Mouse (Mus musculus) spleen, embryonic (tissue): Measurements from ENCODE around the gene Vwa7.
"Not testable (repeated sequence)": the region's sequence is repeated elsewhere in the genome, so short reads cannot be mapped to it uniquely, and the experiment has no call there.

ENCODE experiments used
- CTCF ChIA-PET: fragments of 350-600 bp; sonication (Branson Sonifier 250); formaldehyde crosslinking; loops from one replicate; lab custom pipeline; 2022; lab: Charles Lee

The Vwa7 gene

GRCm38 (mm10) chr17:35020551-35020950 lies 4.2 kb downstream of the Vwa7 start:
- CTCF ChIA-PET: interaction anchor here (0.5 to 2.4 kb wide), 2 partner anchors 27 to 39 kb away, joined by 9 to 16 read pairs; partner anchors contain the start of gene Ddah2

GRCm38 (mm10) chr17:35021163-35021808 lies 4.9 kb downstream of the Vwa7 start:
- CTCF ChIA-PET: interaction anchor here (0.6 to 2.4 kb wide), 2 partner anchors 35 to 38 kb away, joined by 8 to 16 read pairs; partner anchors contain the start of gene Ddah2

GRCm38 (mm10) chr17:35021842-35022477 lies 5.6 kb downstream of the Vwa7 start:
- CTCF ChIA-PET: interaction anchor here (0.5 to 2.4 kb wide), 4 partner anchors 18 to 37 kb away, joined by 3 to 16 read pairs (median 6); partner anchors contain the start of gene Ddah2

GRCm38 (mm10) chr17:35022541-35023060 lies 6.2 kb downstream of the Vwa7 start:
- CTCF ChIA-PET: interaction anchor here (0.5 to 2.4 kb wide), 3 partner anchors 17 to 37 kb away, joined by 3 to 16 read pairs (median 3); partner anchors contain the start of gene Ddah2

GRCm38 (mm10) chr17:35023221-35023620 lies 6.8 kb downstream of the Vwa7 start:
- CTCF ChIA-PET: interaction anchor here (0.7 kb wide), 1 partner anchor 12 kb away, joined by 3 read pairs; no protein-coding TSS in a partner anchor

GRCm38 (mm10) chr17:35023756-35024155 lies 7.4 kb downstream of the Vwa7 start:
- CTCF ChIA-PET: interaction anchor here (0.7 to 1.2 kb wide), 2 partner anchors 11 to 21 kb away, joined by 3 read pairs; no protein-coding TSS in a partner anchor

GRCm38 (mm10) chr17:35024261-35024660 lies 7.9 kb downstream of the Vwa7 start:
- CTCF ChIA-PET: interaction anchor here (0.5 to 1.2 kb wide), 2 partner anchors 20 to 50 kb away, joined by 3 to 4 read pairs; no protein-coding TSS in a partner anchor

- CTCF ChIA-PET: interaction anchor here (0.5 to 1.2 kb wide), 2 partner anchors 20 to 51 kb away, joined by 3 to 4 read pairs; no protein-coding TSS in a partner anchor
These were observed 8.5 kb downstream of the Vwa7 start for GRCm38 (mm10) chr17:35024691-35025488.

GRCm38 (mm10) chr17:35026206-35026605 lies 9.8 kb downstream of the Vwa7 start:
- CTCF ChIA-PET: interaction anchor here (0.6 to 0.7 kb wide), 4 partner anchors 19 to 241 kb away, joined by 4 to 5 read pairs (median 4); no protein-coding TSS in a partner anchor

GRCm38 (mm10) chr17:35027277-35028068 lies 11.1 kb downstream of the Vwa7 start, which contains the start of gene Sapcd1:
Gene Sapcd1 (minus strand): TSS chr17:35028016.
- CTCF ChIA-PET: interaction anchor here (0.6 to 1.2 kb wide), 2 partner anchors 19 to 357 kb away, joined by 4 to 5 read pairs; partner anchors contain the start of gene Msh5

GRCm38 (mm10) chr17:35028315-35028714 lies 11.9 kb downstream of the Vwa7 start:
- CTCF ChIA-PET: interaction anchor here (0.6 to 1.2 kb wide), 3 partner anchors 18 to 356 kb away, joined by 4 to 5 read pairs (median 5); partner anchors contain the start of gene Msh5

GRCm38 (mm10) chr17:35029691-35030532 lies 13.5 kb downstream of the Vwa7 start:
- CTCF ChIA-PET: interaction anchor here (0.6 to 1.2 kb wide), 2 partner anchors 30 to 81 kb away, joined by 3 to 5 read pairs; no protein-coding TSS in a partner anchor

GRCm38 (mm10) chr17:35031272-35031671 lies 14.9 kb downstream of the Vwa7 start:
- CTCF ChIA-PET: no interaction called here

GRCm38 (mm10) chr17:35031880-35032279 lies 15.5 kb downstream of the Vwa7 start:
- CTCF ChIA-PET: no interaction called here

- CTCF ChIA-PET: no interaction called here
These were observed 16.0 kb downstream of the Vwa7 start for GRCm38 (mm10) chr17:35032323-35032870.

- CTCF ChIA-PET: not testable (repeated sequence)
These were observed 17.3 kb downstream of the Vwa7 start for GRCm38 (mm10) chr17:35033703-35034102.

- CTCF ChIA-PET: interaction anchor here (0.6 to 0.7 kb wide), 2 partner anchors 12 to 90 kb away, joined by 3 read pairs; no protein-coding TSS in a partner anchor
These were observed 18.5 kb downstream of the Vwa7 start for GRCm38 (mm10) chr17:35034896-35035295.

GRCm38 (mm10) chr17:35039121-35039873 lies 22.9 kb downstream of the Vwa7 start:
- CTCF ChIA-PET: interaction anchor here (0.7 kb wide), 1 partner anchor 206 kb away, joined by 3 read pairs; no protein-coding TSS in a partner anchor
